Mouse (Mus musculus): ENCODE results near the gene Eda.
"Not testable (repeated sequence)": the region's sequence is repeated elsewhere in the genome, so short reads cannot be mapped to it uniquely, and the experiment has no call there.

The Eda gene

GRCm38 (mm10) chrX:100409245-100409644, 433.8 kb downstream of the Eda start:
- DNase-seq (ENCODE audit: low read depth, low spot score): peak; percentile 51

DNA sequence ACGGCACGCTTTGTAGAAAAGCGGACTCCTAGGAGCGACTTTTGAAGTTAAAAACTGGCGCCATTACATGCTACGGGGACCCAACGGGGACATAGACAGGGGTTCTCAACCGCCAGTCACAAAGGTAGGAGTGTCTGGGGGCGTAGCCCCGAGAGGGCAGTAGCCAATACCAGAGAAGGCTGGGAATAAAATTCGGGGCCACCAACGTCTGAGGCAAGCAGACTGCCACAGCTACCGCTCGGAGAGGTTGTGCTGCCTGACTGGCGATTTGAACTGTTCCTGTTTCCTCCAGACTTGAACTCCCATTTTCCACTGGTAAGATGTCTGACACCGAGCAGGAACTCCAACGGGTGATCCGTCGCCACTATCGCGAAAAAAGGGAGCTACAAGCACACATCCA, 453.3 kb downstream of the Eda start, which contains the start of gene Otud6a:
Gene Otud6a, plus strand, starts transcription at position 321 of the 400 bp plus-strand sequence.
- DNase-seq (ENCODE audit: low read depth, low spot score): peak; percentile 55

DNA sequence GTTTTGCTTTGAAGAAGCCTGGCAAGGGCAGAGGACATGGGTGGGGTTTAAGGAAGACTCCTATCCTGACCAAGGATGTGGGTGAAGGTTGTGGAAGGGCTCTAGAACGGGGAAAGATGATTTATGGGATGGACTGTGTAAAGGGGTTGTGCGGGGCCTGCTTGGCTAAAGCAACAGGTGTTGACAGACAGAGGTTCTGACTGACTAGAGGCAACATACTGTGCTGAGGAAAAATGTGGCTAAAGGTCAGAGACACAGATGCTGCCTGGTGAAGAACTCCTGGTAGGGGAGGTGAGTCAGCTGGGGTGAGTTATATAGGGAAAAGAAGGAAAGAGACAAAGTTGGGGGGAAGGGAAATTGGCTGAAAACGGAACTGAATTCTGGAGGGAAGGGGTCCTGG, 456.9 kb downstream of the Eda start:
- DNase-seq (ENCODE audit: low read depth, low spot score): no peak

- not testable (repeated sequence) for DNase-seq (ENCODE audit: low read depth, low spot score)
Measured at GRCm38 (mm10) chrX:100442617-100443016, 467.2 kb downstream of the Eda start, which contains the start of gene Awat2. Gene Awat2 (minus strand): TSS chrX:100442717.

DNA sequence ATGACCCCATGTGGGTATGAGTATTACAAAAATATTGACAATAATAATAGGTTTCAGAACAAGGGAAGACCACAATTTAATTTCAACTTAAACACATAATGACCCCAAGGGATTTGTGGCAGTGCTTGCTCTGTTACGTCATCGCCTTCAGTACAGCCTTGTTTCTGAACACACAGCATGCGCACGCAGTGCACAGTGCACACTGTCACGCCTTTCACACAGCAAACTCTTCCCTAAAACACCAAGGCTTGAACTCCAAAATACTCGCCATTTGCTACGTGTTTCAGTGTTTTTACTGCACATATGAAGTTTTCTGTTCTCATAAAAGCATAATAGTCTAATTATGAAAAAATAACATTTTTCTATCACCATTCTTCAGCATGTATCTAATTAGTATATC, 468.1 kb downstream of the Eda start:
- DNase-seq (ENCODE audit: low read depth, low spot score): no peak
